Mouse (Mus musculus) stomach, postnatal 0 days (tissue): ENCODE results near the gene Oxsr1.

Experiments
- CTCF ChIP-seq: IDR thresholded peaks from 2 replicates; pipeline ENCODE4 v1.5.1; 2016; ENCODE audit warnings: antibody characterized with exemption, low read depth, mild to moderate bottlenecking, moderate library complexity
- EP300 ChIP-seq: optimal IDR thresholded peaks from 2 replicates; pipeline ENCODE3; 2016; ENCODE audit warnings: antibody characterized with exemption

- TF ChIP-seq CTCF: no peak
- no peak for TF ChIP-seq EP300
These were observed 35.8 kb upstream of the Oxsr1 start for GRCm38 (mm10) chr9:119358058-119358429.
